Mouse (Mus musculus) erythroblast, embryonic 14.5 days (primary cell): ENCODE results near the gene 4930523C07Rik.

ENCODE experiments used
- GATA1 ChIP-seq: IDR thresholded peaks from 2 replicates; pipeline ENCODE4 v1.6.1; 2012; ENCODE audit warnings: low read length, inconsistent platforms, mixed read lengths
- TAL1 ChIP-seq: IDR thresholded peaks from 3 replicates; pipeline ENCODE4 v1.6.1; 2012; ENCODE audit warnings: low read length, inconsistent platforms, mixed read lengths

GRCm38 (mm10) chr1:160086651-160087050 lies 42.5 kb downstream of the 4930523C07Rik start:
- TF ChIP-seq TAL1 (no peak), GATA1 (no peak)
